Mouse (Mus musculus) neural tube, embryonic 14.5 days (tissue): ENCODE measurements around the gene Gdnf. TPM values are rescaled to one million over a fixed set of nuclear protein-coding genes. Genes with fewer than 3 reads are reported as not detected.

ENCODE experiments used
- ATAC-seq: fragments of 200-750 bp; cut with Nextera tagmentation; 2 replicates; pipeline ENCODE4 v1.8.0; 2017; ENCODE audit warnings: low read depth, mild to moderate bottlenecking, moderate TSS enrichment, moderate library complexity
- H3K27ac ChIP-seq: fragments of 300-500 bp; sonication (generic); 2 replicates; pipeline ENCODE4 v1.5.1; 2014; ENCODE audit warnings: low read depth, mild to moderate bottlenecking, control low read depth, low read length, moderate library complexity, mixed read lengths
- H3K27me3 ChIP-seq: fragments of 300-500 bp; sonication (generic); 2 replicates; pipeline ENCODE4 v1.6.1; 2014; ENCODE audit warnings: low read length; ENCODE audit not compliant: control insufficient read depth, insufficient read depth
- H3K36me3 ChIP-seq: fragments of 300-500 bp; sonication (generic); 2 replicates; pipeline ENCODE4 v1.6.1; 2014; ENCODE audit warnings: low read length, mixed read lengths; ENCODE audit not compliant: control insufficient read depth, insufficient read depth
- H3K4me1 ChIP-seq: fragments of 300-500 bp; sonication (generic); 2 replicates; pipeline ENCODE4 v1.6.1; 2014; ENCODE audit warnings: low read length; ENCODE audit not compliant: control insufficient read depth, insufficient read depth
- H3K4me2 ChIP-seq: fragments of 300-500 bp; sonication (generic); 2 replicates; pipeline ENCODE4 v1.6.1; 2014; ENCODE audit warnings: mild to moderate bottlenecking, low read depth, low read length, control low read depth
- H3K4me3 ChIP-seq: fragments of 300-500 bp; sonication (generic); 2 replicates; pipeline ENCODE4 v1.5.1; 2014; ENCODE audit warnings: low read depth, low read length, control low read depth, mixed read lengths
- H3K9ac ChIP-seq: fragments of 300-500 bp; sonication (generic); replicated peaks from 2 replicates; pipeline ENCODE4 v1.6.1; 2014; ENCODE audit warnings: low read depth, mild to moderate bottlenecking, control low read depth, low read length, mixed read lengths
- H3K9me3 ChIP-seq: fragments of 300-500 bp; sonication (generic); 2 replicates; pipeline ENCODE4 v1.6.1; 2016; ENCODE audit warnings: low read length; ENCODE audit not compliant: control insufficient read depth
- WGBS: fragments of 180-500 bp; shearing (Covaris S2); extraction: QIAGEN DNeasy Blood & Tissue Kit; methylation state at CpG from one replicate; pipeline ENCODE4 v1.1.7; 2014; 5-methylcytosine and 5-hydroxymethylcytosine counted together
- polyA plus RNA-seq: library from polyadenylated mRNA; unstranded; fragments of >200 nt; fragmentation: Nextera tagmentation; extraction: Ambion mirVana; gene quantifications from 2 replicates; pipeline ENCODE4 v1.2.1, GENCODE M21; 2014

Gdnf gene
- polyA plus RNA-seq, 1 experiment from 2014 or later: 0.16 TPM

- Histone ChIP-seq H3K4me3 (no peak overlapping the region), H3K36me3 (no peaks in the 10 kb centered on the region; the same call in 1 of the 2 replicates), H3K9me3 (no peaks in the 10 kb centered on the region), H3K9ac (no peak overlapping the region), H3K4me1 (no peaks in the 10 kb centered on the region), H3K27me3 (no peaks in the 10 kb centered on the region), H3K4me2 (no peak overlapping the region), H3K27ac (no peak overlapping the region)
- 36% methylated on average over 22 of the region's 22 CpGs for WGBS
- no peak for ATAC-seq
Observed at GRCm38 (mm10) chr15:7877560-7878467, 67.2 kb downstream of the Gdnf start.

GRCm38 (mm10) chr15:7878861-7879260 lies 68.2 kb downstream of the Gdnf start:
- no peak overlapping the region for H3K9ac ChIP-seq
- no peak overlapping the region for H3K27ac ChIP-seq
- H3K9me3 ChIP-seq: no peaks in the 10 kb centered on the region
- no peaks in the 10 kb centered on the region for H3K4me1 ChIP-seq
- peak; percentile 12; the same call in 1 of the 2 replicates for ATAC-seq
- no peaks in the 10 kb centered on the region for H3K27me3 ChIP-seq
- 86% methylated on average over 10 of the region's 10 CpGs for WGBS
- no peak overlapping the region for H3K4me3 ChIP-seq
- no peaks in the 10 kb centered on the region for H3K36me3 ChIP-seq
- H3K4me2 ChIP-seq: no peak overlapping the region

- Histone ChIP-seq H3K27ac (no peak overlapping the region), H3K9me3 (no peaks in the 10 kb centered on the region), H3K4me1 (no peaks in the 10 kb centered on the region), H3K4me2 (no peak overlapping the region), H3K4me3 (no peak overlapping the region), H3K9ac (no peak overlapping the region), H3K36me3 (no peaks in the 10 kb centered on the region), H3K27me3 (no peaks in the 10 kb centered on the region)
- no peak for ATAC-seq
- 39% methylated on average over 7 of the region's 7 CpGs for WGBS
Observed at GRCm38 (mm10) chr15:7879956-7880355, 69.3 kb downstream of the Gdnf start.

- Histone ChIP-seq H3K4me1 (no peaks in the 10 kb centered on the region), H3K36me3 (no peaks in the 10 kb centered on the region), H3K4me2 (no peak overlapping the region), H3K9ac (no peak overlapping the region), H3K27me3 (no peaks in the 10 kb centered on the region), H3K9me3 (no peaks in the 10 kb centered on the region), H3K27ac (no peak overlapping the region), H3K4me3 (no peak overlapping the region)
- no peak for ATAC-seq
- WGBS: 94% methylated on average over 11 of the region's 11 CpGs
Observed at GRCm38 (mm10) chr15:7884181-7884580, 73.5 kb downstream of the Gdnf start.

- H3K27me3 ChIP-seq: no peaks in the 10 kb centered on the region
- ATAC-seq: no peak
- no peak overlapping the region for H3K9ac ChIP-seq
- no peaks in the 10 kb centered on the region for H3K9me3 ChIP-seq
- H3K4me2 ChIP-seq: no peak overlapping the region
- no peaks in the 10 kb centered on the region for H3K4me1 ChIP-seq
- no peak overlapping the region for H3K27ac ChIP-seq
- 81% methylated on average over 10 of the region's 10 CpGs for WGBS
- H3K4me3 ChIP-seq: no peak overlapping the region
- no peaks in the 10 kb centered on the region for H3K36me3 ChIP-seq
Observed at GRCm38 (mm10) chr15:7885106-7885505, 74.5 kb downstream of the Gdnf start.

GRCm38 (mm10) chr15:7886591-7886990 lies 75.9 kb downstream of the Gdnf start:
- no peak for ATAC-seq
- Histone ChIP-seq H3K4me1 (no peaks in the 10 kb centered on the region), H3K4me2 (no peak overlapping the region), H3K4me3 (no peak overlapping the region), H3K9me3 (no peaks in the 10 kb centered on the region), H3K27me3 (no peaks in the 10 kb centered on the region), H3K27ac (no peak overlapping the region), H3K9ac (no peak overlapping the region), H3K36me3 (no peaks in the 10 kb centered on the region)
- 93% methylated on average over 8 of the region's 8 CpGs for WGBS
